Mouse (Mus musculus): ENCODE results near the gene Camta1.

DNA sequence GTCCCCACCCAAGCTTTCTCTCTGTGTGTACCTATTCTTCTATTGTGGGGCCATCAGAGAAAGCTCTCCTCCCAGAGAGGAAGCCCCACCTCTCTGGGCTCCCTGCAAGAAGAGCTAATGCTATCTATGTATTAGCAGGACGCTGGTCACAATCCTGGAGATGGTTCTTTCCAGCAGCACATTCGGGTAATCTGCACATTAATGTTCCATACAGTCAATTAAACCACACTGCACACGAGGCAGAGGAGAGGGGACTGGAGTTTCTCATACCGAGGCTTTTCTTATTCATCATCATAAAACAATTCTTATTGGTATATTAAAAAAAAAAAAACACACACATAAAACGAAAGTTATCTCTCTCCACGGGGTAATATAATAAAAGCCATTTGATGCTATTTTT lies 409.8 kb downstream of the Camta1 start:
- TF ChIP-seq CTCF (IDR thresholded peaks at IDR 0.05; ENCODE audit: low read depth, low read length) (no peak), POLR2A (IDR thresholded peaks at IDR 0.05; ENCODE audit: extremely low read depth, insufficient read depth, low read length) (no peak)

Measured in liver, adult 2 months (tissue).